Mouse (Mus musculus): ENCODE measurements around the gene Hp1bp3.

Hp1bp3 gene

DNA sequence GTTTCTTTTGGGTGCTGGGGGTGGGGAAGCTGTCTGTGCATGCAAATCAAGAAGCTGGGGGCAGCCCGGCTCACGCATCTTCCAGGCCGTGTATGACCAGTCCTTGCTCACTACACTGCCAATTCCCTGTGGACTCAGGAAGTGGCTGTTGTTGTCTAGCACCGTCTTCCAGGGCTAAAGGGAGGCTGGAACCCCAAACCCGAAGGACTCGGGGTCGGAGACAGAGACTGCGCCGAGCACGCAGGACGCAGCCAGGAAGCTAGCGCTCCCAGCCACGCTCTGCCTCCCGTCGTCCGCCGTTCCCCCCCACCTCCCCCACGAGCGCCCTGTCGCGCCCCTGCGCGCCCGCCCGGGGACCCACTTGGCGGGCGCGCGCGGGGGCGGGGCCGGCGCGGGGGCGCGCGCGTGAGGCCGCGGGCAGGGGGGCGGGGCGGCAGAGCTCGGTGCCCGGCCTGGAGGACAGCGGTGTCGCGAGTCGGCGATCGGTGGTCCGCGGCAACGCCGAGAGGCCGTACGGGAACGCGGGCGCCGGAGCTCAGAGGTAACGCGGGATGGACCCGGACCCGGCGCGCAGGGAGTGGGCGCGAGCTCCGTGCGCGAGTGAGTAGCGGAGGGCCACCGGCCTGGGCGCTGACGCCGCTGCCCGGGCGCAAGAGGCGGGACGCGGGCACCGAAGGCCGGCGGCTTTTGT, at the start of gene Hp1bp3:
Hp1bp3 (plus strand) TSS at position 97 of the 691 bp plus-strand sequence.
- peak; percentile 86 for DNase-seq (ENCODE audit: low read depth, low spot score)

DNA sequence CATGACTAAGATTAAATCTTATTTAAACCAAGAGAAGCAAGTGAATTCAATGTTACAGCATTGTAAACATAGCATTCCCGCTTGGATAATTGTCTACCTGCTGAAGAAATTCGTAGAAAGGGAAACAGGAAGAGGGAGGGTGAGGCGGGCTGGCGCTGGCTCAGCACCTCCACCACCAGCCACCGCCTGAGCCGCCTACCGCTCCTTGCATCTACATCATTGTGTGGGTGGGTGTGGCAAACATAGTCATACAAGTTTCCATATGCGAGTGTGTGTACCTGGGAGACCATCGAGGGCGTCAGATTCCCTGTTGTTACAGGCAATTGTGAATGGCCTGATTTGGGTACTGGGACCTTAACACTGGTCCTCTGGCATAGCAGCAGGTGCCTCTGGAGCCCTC, 49.6 kb upstream of the Hp1bp3 start:
- no peak for DNase-seq (ENCODE audit: low read depth, low spot score)

DNA sequence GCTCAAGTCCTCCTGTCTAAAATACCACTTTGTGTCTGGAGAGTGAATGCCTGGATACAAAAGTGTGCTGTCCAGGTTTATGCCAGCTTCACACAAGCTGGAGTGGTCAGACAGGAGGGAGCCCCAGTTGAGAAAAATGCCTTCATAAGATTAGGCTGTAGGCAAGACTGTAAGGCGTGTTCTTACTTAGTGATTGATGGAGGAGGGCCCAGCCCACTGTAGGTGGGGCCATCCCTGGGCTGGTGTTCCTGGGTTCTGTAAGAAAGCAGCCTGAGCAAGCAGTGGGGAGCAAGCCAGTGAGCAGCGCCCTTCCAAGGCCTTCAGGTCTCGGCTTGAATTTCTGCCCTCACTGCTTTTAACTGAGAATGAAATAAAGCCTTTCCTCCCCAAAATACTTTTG, 47.9 kb upstream of the Hp1bp3 start:
- DNase-seq (ENCODE audit: low read depth, low spot score) = no peak

DNA sequence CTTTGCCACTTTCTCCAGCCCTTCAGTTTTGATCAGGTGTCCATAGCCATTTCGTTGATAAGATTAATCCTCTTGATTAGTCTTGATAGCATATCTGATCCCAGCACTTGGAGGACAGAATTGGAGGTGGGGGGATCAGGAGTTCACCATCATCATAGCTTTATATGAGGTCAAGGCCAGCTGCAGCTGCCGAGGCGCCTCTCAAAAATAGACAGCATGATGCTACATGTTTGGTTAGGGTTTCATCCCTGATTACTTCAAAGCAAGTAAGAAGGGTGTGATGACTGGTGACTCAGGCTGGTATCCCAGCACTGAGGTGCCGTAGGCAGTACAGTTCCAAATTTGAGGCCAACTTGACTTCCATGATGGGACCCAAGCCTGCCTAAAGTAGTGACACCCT, 46.7 kb upstream of the Hp1bp3 start:
- no peak for DNase-seq (ENCODE audit: low read depth, low spot score)

DNA sequence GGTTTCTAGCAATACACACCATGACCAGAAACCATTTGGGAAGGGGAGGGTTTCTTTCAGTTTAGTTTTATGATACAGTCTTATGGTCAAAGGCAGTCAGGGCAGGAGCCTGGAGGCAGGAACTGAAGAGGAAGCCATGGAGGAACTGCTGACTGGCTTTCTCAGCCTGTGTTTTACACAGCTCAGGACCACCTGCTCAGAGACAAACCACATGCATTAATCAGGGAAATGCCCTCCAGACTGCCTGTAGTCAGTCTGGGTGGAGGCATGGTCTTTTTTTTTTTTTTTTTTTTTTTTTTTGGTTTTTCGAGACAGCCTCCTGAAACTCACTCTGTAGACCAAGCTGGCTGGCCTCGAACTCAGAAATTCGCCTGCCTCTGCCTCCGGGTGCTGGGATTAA, 43.4 kb upstream of the Hp1bp3 start:
- DNase-seq (ENCODE audit: low read depth, low spot score) = no peak

DNA sequence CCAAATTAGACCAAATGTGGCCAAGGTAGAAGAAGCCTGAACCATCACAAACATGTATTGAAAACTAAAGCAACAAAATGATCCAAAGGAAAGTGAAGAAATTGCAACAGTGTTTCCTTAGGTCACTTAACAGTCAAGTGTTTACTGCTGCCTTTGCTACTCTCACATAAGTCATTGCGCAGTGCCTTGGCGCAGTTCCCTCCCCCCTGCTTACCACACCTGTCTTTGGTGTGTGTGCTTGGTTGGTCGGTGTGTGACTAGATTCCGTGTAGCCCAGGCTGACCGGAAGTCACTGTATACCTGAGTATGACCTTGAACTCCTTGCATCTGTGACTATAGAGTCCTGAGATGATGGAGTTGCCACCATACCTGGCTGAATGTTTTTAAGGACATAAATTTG, 36.7 kb upstream of the Hp1bp3 start:
- DNase-seq (ENCODE audit: low read depth, low spot score) = no peak

DNA sequence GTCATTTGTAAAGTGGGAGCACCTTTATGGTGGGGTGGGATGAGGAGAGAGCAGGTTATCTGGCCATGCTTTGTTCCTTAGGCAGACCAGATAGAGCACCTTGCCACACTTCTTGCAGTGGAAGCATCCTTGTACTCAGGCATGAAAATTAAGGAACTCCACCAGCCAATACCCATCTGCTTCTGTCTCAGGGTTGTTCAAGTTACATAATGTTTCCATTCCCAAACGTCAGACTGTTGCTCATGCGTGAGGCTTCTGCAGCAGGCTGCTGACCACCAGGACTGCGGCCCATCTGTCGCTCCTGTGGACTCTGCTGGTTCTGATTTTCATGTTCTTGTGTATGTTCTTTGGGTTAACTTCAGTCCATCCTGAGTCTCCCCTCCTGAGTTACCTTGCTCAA, 35.4 kb upstream of the Hp1bp3 start:
- DNase-seq (ENCODE audit: low read depth, low spot score) = no peak

DNA sequence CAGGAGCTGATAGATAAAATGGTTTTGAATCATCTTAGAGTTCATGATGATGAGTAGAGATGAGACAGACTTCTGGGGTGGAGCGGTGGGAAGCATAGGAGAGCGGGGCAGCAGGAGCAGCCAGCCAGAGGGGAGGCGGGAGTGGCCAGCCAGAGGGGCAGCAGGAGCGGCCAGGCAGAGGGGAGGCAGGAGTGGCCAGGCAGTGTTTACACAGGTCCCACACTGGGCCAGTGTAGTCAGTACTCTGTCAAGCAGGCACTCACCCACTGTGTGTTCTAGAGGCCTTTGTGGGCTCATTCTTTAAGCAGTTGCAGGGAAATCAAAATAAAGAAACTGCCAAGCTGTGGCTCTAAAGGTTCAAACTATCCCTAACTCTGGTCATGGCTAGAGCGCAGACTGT, 32.0 kb upstream of the Hp1bp3 start:
- no peak for DNase-seq (ENCODE audit: low read depth, low spot score)

DNA sequence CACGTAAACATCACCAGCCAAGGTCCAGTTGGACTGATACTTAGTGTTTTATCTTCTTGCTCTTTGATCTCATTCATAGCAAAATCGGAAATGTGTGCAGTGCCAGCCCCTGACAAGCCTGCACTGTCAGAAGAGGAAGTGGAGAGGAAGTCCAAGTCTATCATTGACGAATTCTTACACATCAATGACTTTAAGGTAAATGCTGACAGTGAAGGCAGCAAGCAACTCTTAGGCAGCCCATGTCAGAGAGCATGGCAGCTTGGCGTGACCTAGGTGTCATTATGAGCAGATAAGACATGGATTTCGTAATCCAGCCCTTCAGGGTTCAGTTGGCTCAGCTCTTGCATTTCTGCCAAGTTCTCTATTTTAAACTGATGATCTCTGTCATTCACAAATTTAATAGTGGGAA, 31.5 kb upstream of the Hp1bp3 start:
- no peak for DNase-seq (ENCODE audit: low read depth, low spot score)

DNA sequence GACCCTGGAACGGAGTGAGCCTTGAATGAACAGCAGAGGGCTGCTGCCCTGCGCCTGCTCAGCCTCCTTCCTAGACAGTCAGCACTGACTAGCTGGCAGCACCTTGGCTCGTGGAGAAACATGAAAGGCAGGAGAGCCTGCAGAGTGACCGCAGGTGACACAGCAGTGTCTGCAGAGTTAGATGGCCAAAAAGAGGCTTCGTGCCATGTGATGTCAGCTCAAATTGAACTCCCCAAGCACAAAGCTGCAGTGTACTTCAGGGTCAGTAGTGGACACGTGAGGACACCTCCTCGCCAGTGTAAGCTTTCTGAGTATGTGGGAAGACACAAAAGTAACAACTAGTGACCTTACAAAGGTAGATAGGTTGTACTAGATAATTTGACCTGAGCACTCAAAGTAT, 30.1 kb upstream of the Hp1bp3 start:
- no peak for DNase-seq (ENCODE audit: low read depth, low spot score)

DNA sequence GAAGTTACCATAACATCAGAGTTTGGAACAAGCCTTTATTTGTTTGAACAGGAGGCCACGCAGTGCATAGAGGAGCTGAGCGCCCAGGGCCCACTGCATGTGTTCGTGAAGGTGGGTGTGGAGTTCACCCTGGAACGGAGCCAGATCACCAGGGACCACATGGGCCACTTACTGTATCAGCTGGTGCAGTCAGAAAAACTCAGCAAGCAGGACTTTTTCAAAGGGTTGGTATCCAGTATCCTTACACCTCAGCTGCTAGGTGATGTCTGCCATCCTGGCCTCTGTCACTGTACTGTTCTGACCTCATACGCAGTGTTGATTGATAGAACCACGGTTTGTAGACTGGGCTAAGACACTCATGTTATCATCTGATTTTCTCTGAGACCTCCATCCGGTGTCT, 28.1 kb upstream of the Hp1bp3 start:
- DNase-seq (ENCODE audit: low read depth, low spot score) = no peak

DNA sequence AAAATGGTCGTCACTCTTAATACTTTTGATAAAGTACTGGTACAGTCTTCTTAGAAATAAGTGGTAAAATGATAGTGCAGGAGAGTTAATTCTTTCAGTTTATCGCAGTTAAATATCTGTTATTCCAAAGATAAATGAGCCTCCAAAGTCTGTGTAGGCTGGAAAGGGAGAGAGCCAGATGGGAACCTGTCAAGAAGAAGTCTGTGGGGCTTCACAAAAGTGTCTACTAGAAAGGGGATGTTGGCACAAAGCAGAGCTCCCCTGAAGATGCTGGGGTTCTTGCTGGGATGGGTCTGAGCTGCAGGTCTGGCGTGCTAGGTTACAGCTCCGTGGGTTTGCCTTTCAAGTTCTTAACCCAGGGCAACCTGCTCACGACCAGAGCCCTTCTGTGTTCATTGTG, 23.5 kb upstream of the Hp1bp3 start:
- DNase-seq (ENCODE audit: low read depth, low spot score) = no peak

DNA sequence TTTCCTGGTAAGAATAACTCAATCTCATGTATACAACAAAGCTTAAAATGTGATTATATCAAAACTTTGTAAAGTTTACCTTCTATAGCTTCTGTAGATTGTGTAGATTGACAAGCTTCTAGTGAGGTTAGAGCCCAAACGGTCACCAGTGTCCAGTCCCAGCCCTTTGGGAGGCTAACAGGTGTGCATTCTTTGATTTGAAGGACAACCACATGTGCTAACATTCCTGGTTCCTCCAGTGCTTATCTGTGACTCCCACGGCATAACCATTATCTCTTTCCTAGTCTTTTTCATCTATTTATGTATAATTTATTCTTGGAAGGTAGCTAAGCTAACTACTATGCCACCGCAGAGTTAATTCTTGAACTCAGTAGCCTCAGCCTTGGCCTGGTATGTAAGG, 15.3 kb upstream of the Hp1bp3 start:
- no peak for DNase-seq (ENCODE audit: low read depth, low spot score)

DNA sequence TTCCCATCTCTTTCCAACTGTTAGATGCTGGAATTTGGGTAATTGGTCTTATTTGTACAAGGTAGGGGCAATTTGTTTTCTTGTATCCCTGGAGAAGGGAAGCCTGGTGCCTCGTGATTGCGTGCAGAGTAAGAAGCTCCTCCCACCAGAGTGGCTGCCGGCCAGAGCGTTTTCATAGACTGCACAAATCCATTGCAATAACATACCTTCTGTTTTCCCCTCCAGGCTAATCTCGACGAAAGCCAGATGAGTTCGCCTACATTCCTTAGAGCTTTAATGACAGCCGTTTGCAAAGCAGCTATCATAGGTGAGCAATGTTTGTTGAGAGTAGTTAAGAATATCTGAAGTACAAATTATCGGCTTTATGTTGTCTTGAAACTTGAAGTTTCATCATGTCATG, 14.4 kb upstream of the Hp1bp3 start:
- DNase-seq (ENCODE audit: low read depth, low spot score) = no peak

DNA sequence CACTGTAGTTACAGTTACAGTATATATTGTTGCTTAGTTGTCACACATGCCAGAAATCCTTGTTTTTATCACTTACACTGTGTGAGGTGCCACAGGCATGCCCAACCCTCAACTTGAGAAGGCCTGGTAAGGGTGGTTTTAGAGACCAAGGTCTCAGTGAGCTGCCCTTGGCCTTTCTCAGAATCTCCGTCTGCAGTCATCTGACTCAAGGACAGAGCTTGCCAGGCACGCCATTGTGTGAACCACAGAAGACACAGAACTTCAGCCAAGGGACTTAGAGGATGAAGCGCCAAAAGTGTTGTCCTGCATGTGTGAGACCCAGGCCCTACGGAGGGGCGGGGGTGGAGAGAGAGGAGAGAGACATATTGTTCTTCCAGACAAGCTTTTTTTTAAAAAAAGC, 6.0 kb upstream of the Hp1bp3 start:
- no peak for DNase-seq (ENCODE audit: low read depth, low spot score)

DNA sequence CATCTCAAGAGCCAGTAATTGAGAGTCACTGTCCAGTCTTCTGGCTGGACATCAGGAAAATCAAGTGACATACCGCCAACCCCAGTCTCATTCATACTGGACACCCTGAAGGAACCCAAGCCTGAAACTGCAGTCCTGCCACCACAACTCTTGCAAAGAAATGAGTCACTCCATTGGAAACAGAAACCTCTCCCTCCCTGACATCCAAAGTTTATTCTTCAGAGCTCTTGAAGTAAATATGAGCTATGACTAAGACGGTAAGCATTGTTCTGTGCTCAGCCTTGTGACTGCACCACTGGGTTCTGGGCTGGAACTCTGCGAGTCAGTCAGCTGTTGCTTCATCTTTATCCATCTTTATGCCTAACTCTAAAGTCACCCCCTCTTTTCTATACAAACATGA, 2.2 kb upstream of the Hp1bp3 start:
- no peak for DNase-seq (ENCODE audit: low read depth, low spot score)

DNA sequence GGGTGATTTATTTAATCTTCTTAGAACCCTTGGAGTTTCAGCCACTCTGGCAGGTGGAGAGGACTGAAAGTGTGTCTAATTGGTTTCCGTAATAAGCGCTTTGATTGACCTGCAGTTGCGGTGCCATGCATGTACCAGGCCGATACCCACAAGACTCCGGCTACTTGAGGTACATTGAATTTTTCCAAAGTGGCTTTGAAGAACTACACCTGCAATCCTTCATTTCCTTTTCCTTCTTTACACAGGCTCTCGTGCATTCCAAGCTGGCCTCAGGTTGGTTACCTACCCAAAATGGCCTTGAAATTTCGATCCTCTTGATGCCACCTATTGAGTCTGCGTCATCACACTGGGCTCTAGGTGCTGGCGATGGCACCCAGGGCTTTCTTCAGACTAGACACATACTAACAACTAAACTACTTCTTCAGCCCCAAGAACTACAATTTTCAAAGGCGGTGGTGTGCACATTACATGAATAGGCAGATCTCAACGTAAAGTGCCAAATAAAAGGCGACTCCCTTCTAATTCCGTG, 361 bp upstream of the Hp1bp3 start:
- no peak for DNase-seq (ENCODE audit: low read depth, low spot score)

DNA sequence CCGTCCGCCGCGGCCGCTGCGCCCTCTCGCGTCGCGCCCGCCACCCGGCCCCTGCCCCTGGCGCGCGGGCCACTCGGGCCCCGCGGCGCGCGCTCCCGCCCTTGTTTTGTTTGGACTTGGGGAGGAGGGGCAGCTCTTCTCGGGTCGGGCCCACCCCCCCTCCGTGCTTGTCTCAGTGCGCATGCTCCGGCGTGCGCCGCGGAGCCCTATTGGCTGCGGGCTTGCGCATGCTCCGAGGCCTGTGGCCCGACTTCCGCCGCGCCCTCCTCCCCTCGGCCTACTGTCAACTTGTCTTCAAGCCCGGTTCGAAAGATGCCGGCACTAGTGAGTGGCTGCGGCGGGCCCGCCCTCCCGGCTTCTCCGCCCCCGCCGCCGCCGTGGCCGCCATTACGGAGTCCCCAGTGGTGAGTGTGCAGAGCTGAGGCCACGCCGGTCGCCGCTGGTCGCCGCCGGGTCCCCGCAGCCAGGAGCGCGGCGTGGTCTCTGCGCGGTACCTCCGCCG, 846 bp downstream of the Hp1bp3 start:
- peak; percentile 98 for DNase-seq (ENCODE audit: low read depth, low spot score)

DNA sequence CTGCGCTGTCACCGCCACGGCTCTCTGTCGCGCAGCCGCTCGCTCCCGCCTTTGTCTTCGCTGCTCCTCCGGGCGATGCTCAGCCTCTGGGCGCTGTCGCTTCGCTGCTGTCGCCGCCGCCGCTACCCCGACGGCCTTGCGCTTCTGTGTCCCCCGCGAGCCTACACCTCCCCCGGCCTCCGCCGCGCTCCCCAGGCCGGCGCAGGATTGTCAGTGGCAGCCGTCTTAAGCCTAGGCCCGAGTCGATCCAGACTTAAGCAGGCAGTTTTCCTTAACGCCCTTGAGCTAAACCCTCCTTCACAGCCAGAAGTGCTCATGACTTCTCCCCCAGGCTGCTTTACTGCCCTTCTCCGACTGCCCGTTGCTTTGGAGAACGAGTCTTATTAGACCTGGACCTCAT, 1.3 kb downstream of the Hp1bp3 start:
- no peak for DNase-seq (ENCODE audit: low read depth, low spot score)

DNA sequence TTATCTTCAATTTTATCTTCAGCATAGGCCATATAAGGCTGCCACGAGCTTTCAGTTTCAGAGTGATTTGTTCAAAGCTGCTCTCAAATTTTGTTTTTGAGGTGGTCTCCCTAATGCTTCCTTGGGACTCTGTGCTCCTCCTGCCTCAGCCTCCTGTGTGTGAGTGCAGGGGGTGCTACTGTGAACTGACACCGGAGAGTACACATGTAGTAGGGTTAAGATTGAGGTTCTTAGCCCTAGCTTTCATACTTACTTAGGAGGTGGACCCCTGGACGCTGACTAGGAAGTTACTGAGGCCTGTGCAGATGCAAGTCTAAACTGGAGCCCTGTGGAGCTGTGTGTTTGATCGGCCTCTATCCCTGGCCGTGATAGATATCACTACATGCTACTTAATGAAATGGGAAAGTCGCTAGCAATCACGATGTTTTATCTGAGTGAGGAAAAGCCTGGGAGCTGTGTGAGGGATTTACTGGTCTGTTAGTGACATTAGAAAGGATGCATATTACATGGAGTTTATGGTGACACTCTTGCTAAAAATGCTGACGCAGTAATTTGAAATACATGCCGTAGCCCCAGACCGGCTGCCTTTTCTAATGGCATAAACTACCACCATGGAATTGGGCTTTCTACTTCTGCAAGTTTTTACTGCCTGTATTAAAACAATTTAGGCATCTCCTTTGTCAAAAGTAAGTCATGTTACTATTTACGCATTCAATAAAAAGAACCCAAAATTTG, 2.0 kb downstream of the Hp1bp3 start:
- no peak for DNase-seq (ENCODE audit: low read depth, low spot score)

DNA sequence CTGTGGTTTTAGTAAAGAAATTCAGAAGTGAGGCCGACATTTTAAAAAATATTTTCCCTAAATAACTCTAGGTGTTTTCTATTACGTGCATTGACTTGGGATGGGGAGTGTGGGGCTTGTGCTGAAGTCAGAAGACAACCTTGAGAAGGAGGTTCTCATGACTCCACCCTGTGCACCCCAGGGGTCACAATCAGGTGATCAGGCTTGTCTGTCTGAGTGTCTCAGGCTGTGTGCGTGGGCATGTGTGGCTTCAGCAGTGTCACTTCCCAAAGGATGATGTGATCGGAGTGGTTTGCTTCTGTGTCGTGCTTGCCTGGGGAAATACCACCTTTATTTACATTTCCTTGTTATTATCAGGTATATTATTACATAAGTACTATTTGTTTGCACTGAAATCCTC, 3.2 kb downstream of the Hp1bp3 start:
- no peak for DNase-seq (ENCODE audit: low read depth, low spot score)

DNA sequence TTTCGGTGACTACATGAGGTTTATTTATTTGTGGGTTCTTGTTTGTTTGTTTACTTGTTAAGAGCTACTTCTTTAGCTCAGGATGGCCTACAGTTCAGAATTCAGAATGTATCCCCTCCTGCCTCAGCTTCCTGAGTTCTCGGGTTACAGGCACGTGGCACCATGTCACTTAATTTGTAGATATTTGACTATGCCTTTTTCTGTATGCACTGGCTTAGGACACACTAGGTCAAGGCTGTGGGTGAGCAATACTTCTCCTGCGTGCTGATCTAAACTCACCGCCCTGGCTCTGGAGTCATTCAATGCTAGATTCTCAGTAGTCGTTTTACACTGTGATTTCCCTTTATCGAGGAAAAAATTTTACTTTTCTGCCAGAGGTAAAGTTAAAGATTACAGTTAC, 4.7 kb downstream of the Hp1bp3 start:
- DNase-seq (ENCODE audit: low read depth, low spot score) = no peak

DNA sequence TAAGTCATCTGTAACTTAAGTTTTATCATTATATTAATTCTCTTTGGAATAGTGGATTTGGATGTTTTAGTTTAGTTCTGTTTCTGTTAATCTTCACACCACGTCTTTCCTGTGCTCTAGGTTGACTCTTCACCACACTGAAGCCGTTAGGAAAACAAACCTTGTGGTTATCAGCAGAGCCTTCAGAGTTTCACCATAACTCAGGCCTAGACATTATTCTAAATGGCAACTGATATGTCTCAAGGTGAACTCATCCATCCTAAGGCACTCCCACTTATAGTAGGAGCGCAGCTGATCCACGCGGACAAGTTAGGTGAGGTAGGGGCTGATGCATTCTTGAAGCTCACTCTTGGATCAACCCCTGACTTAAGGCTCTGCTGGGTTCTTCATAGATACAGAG, 5.3 kb downstream of the Hp1bp3 start:
- DNase-seq (ENCODE audit: low read depth, low spot score) = no peak
